Mouse (Mus musculus) urinary bladder, adult 2 months (tissue): ENCODE measurements at regions not wholly inside any gene's neighbourhood (a gene's known extent, or its start where the extent isn't known, plus 50 kb on each side); places are given as distances from the start of the nearest gene placed in this dataset.

Experiments used
- DNase-seq: peaks from one replicate; pipeline ENCODE4 v3.0.0; 2022; ENCODE audit warnings: low spot score

DNA sequence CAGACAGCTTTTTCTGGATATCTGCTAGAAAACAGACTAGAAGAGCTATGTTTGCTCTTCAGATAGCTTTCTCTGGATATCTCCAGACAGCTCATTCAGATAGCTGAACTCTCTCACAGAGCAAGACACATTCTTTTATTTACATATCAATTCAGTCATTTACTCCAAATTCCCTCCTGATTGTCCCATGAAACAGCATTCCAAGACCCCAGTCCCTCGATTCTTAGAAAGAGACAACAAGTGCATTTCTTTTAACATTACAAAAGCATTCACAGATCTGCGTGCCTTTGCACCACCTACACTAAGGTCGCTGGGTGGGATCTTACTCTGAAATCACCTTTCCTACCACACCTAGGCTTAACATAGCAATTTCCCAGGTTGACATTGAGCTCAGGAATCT lies 1039.5 kb upstream of the Ddx18 start:
- DNase-seq = no peak

DNA sequence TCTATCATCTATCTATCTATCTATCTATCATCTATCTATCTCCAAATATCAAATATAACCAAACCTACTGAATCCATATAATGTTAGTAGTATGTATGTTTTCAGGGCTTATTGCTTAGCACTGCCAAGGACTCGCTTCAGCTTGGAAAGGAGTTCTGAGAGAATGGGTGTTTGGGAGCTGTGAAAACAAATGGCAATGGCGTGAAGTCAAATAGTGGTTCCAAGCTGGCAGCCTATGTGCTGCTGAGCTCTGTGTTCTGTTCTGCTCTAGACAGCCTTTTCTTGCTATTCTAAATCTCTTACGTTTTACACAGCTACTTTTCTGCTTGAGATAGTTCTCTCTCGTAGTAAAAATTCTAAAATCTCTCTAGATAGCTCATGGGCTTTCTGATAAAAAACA lies 1008.2 kb upstream of the Ddx18 start:
- no peak for DNase-seq

DNA sequence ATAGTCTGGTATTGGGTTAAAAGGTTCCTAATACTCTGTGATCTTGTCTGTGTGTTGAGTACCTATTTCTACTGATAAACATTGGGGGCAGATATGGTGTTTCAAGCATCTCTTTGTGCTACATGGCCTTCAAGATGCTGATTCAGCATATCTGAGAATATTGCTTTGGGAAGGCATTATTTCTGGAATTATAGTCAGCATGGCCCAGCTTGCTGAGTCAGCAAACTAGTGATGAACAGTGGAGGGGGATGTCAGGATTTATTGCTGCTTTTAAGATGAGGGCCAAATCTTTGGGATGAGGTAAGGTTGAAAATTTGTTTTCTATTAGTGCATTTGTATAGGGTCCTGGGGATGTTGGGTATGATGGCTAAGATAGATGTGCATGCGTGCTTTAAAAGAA lies 983.8 kb upstream of the Ddx18 start:
- no peak for DNase-seq

DNA sequence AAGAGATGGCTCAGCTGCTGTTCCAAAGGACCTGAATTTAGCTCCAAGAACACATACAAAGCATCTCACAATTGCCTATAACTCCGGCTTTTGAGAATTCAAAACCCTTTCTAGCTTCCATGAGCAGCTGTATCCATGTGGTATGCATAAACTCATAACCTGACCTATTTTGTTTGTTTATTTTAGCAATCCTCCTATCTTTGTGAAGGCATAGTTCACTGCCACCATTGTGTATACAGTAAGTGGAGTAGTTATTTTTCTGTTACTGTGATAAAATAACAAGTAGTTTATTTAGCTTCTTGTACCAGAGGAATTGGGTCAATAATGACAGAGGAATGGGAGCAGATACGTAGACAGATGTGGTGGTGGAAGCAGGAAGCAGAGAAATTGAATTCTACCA lies 941.8 kb upstream of the Ddx18 start:
- no peak for DNase-seq

DNA sequence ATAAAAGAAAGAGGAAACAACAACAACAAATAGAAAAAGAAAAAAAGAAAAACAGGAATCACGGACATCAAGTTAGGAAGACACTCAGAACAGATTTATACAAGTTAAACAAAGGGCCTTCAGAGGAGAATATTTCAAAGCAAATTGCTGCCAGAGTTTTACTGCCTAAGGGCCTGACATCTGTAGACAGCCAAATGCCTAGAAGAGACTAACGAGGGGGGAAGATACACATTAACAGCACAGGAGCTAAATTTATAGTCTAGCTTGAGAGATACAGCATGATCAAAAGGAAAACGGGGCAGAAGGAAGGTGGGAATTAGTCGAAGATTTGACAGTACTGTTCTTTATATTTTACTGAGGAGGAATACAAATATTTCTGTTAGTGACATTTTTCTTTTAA lies 933.9 kb upstream of the Ddx18 start:
- no peak for DNase-seq

DNA sequence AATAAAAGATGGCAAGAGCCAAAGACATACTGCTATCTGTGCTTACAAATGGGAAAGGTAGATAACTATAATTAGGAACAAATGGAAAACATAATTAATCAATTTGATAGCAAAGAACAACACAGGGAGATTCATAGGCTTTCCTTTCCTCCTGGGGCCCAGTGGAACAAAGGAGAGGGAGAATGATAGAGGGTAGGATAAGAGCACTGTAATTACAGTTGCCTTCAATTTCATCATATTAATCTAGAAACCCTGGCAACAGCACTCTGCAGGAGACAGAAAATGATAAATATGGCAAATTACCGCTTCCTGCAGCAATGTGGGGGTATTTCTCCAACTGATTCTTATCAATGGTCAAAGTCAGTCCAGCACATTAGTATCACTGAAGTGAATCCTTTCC lies 910.2 kb upstream of the Ddx18 start:
- DNase-seq = no peak

DNA sequence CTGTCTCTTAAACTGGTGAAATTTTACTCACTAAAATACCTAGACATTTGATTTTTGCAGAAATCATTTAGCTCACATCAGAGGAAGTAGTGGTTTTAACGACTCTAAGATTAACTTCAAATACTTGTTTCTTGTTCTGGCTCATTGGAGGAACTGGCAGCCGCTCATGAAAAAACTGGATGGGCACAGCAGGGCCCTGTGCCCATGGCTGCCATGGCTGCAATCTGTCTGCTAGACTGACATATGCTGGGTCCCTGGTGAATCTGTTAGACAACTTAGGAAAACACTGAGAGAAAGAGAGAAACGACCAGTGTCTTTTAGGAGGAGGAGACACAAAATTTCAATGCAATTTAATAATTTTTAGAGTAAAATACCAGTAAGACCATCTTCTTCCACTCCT lies 896.1 kb upstream of the Ddx18 start:
- no peak for DNase-seq

DNA sequence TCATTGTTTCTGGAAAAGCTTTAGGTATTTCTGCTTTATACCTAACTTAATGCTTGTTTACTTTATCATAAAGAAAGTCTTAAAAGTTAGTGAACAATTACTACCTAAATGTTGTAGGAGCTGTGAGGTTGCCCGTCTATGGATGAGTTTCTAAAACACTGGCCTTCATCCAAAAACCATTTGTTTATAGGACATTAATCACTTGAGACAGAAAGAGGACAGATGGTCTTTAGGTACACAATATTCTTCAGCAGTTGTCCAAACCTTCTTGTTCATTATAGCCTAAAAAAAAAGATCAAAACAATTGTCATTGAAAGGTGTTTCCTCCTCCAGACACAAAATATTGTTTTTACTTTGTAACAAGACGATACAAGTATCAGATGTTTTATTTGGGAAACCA lies 891.3 kb upstream of the Ddx18 start:
- no peak for DNase-seq

DNA sequence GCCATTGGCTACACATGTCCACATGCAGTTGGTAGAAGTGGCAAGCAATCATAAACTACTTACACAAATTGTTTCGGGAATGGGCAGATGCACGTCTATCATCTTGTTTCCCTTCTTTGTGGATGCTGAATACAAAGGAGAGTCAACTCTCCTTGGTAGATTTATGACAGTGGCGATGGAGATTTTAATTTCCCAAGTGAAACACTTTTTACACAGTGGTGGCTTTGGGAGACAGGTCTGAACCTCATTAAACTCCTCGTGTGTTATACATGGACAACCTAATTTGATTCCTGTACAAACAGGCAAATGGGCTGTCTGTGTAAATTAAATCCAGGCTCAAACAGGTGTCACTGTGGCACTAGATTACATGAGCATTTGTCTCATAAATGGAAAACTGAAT lies 887.1 kb upstream of the Ddx18 start:
- DNase-seq = no peak

DNA sequence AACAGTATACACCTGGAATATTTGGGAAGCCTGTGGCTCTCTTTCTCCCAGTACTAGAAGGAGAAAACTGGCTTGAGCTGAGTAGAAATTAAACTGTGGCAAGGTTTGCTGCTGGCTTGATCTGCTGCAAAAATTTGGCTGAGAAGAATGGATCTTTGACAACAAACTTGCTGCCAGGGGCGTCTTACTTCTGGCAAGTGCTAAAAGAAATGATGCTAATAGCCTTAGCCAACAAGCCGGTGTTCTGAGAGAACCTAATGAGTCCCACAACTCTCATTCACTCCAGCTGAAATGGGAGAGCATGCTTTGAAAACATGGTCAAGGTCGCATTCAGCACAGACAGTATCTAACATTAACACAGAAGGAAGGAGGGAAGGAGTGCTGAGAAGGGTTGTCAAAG lies 885.8 kb upstream of the Ddx18 start:
- DNase-seq = no peak

DNA sequence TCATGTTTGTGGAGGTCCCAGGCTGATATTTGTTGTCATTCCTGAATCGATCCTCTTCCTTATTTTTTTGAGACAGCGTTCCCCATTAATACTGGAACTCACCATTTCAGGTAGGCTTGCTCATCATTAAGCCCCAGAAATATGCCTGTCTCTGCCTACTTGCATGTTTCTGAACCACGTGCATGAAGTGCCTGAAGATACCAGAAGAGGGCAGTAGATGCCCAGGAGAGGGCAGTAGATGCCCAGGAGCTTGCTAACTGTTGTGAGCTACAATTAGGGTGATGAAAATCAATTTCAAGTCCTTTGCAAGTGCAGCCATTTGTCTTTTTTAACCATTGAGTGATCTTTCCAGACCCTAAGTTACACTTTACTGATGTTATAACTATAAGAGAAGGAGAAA lies 871.6 kb upstream of the Ddx18 start:
- DNase-seq = no peak

DNA sequence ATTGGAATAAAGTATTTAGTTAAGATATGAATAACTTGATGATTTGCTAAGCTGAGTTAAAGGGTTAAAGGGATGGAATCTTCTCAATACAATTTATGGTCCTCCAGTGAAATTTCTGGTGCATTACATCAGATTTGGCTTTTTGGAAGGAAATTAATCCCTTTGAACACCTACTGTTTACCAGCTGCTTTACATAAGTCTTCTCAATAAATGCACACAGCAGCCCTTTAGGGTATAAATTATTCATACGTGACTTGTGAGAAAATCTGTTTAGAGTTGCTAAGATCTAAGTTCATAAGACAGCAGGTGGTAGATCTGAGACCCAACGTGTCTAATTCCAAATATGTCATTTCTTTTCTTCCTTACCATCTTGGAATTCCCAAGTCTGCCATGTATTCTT lies 855.7 kb upstream of the Ddx18 start:
- no peak for DNase-seq

DNA sequence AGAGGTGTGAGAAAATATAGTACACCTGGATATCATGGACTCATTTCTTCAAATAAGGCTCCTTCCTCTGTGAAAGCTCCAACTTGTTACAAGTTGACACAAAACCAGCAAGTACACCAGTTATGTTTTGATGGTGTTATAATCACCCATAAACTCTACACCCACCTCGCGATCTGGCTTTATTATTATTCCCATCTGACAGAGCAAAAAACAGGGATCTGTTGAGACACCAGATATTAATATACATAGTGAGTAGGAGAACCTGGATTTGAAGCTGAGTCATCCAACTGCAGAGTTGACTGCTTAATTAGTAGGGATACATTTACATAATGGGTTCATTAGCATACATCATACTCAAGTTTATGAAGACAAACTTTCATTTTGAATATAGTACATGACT lies 828.6 kb upstream of the Ddx18 start:
- DNase-seq = no peak

DNA sequence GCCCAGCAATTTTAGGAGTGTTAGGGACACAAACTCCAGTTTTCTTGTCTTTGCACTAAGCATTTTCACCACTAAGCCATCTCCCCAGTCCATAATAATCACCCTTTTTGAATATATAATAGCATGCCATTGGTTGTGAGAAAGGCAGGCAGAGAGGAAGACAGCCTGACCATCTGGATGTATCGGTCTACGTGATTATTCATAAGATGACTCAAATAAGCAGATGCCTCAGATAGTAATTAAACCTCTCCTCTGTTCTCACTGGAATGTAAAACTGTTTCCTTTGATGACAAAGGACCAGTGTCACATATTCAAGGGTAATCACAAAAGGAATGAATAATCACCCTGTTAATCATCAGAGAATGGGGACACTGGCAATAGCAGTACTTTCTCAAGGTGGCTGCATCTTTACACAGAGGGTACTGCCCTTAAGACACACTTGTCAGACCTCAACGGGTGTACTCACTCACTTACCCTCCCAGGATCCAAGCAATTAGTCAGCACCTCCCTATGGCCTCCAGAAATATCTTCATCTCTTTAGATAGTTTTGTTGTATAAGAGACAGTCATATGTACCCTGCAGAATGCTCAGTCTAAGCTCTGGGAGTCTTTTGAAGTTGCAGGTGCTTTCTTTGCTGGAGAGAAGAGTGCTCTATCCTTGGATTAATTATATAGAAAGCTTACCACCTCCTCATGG lies 826.0 kb upstream of the Ddx18 start:
- no peak for DNase-seq

DNA sequence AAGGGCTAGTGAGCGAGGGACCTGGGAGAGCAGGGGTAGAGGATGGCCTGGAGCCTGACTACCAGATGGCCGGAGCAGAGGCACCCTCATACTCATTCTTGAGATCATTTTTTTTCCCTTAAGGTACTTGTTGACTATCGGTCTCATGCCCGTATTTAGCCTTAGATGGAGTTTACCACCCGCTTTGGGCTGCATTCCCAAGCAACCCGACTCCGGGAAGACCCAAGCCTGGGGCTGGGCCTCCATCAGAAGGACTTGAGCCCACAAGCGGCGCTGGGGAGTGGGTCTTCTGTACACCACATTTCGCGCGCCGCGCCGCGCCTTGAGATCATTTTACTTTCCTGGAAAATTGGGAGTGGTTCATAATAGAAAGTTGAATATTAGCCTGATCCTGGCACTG lies 789.2 kb upstream of the Ddx18 start:
- DNase-seq = peak; percentile 100

DNA sequence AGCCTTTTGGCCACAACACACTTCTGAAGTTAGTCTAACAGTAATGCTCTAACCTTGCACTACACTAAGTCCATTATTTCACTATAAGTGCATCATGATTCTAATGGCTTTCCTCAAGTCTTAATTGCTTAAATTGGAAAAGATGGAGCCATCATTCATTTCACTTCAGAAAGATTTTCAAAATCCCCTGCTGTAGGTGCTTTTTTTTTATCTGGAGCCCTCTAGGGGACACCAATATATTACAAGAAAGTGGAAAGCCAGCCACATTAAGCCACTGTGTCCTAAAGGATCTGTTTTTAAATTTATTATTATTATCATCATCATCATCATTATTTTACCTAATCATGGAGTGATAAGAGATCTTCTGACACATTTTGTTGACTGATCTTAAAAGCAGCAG lies 783.7 kb upstream of the Ddx18 start:
- DNase-seq = no peak

DNA sequence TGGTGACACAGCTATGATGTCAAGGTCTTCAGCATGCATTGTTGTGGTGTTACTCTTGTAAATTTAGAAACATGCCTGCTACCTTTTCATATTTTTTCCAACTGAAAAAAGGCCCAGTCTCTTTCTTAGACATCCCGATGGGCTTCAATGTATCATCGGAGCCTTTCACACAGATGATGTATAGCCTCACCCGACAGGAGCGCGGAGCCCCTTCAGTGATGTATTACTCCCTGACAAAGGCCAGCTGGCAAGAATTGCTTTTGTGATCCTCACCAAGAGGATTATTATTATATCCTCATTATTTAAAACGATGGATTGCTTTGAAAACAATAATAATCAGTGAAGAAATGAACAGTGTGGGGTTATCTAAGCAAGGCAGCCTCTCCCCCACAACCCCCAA lies 765.5 kb upstream of the Ddx18 start:
- no peak for DNase-seq

DNA sequence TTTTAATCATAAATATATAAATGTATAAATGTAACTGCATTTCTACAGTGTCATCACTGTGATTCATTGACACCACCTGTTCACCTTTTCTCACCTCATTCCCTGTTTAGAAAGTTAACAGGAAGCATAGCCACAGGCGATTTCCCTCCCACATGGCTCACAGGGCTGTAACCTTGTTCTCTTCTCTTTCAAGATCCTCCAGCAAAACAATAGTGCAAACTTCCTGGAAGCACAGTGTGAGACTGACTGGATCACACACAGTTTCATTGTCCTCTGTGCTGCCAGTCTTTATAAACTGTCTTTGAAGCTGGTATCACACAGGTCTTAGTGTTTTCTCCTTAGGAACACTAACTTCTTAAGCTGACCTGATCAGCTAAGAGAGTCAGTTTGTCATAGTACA lies 760.5 kb upstream of the Ddx18 start:
- no peak for DNase-seq
